Mouse (Mus musculus) limb, embryonic 14.5 days (tissue): Measurements from ENCODE around the gene Papss1. TPM values are rescaled to one million over a fixed set of nuclear protein-coding genes. Genes with fewer than 3 reads are reported as not detected.

Experiments used
- ATAC-seq: fragments of 200-750 bp; cut with Nextera tagmentation; 2 replicates; pipeline ENCODE4 v1.8.0; 2017; ENCODE audit warnings: low read depth, moderate number of reproducible peaks, moderate TSS enrichment; ENCODE audit not compliant: low FRiP score
- DNase-seq: peaks from one replicate; pipeline ENCODE4 v3.0.0-alpha.2; 2015; ENCODE audit warnings: low spot score
- H3K27ac ChIP-seq: fragments of 300-500 bp; sonication (generic); replicated peaks from 2 replicates; pipeline ENCODE4 v1.5.1; 2014; ENCODE audit warnings: low read depth, mild to moderate bottlenecking, low read length, moderate library complexity, mixed read lengths
- H3K27me3 ChIP-seq: fragments of 300-500 bp; sonication (generic); 2 replicates; pipeline ENCODE4 v1.6.1; 2014; ENCODE audit warnings: low read length, mixed read lengths; ENCODE audit not compliant: control insufficient read depth, insufficient read depth
- H3K36me3 ChIP-seq: fragments of 300-500 bp; sonication (generic); 2 replicates; pipeline ENCODE4 v1.6.1; 2014; ENCODE audit warnings: mild to moderate bottlenecking, low read length, moderate library complexity, mixed read lengths; ENCODE audit not compliant: control insufficient read depth, insufficient read depth
- H3K4me1 ChIP-seq: fragments of 300-500 bp; sonication (generic); 2 replicates; pipeline ENCODE4 v1.6.1; 2014; ENCODE audit warnings: antibody characterized with exemption, low read length, mixed read lengths; ENCODE audit not compliant: control insufficient read depth, insufficient read depth
- H3K4me2 ChIP-seq: fragments of 300-500 bp; sonication (generic); replicated peaks from 2 replicates; pipeline ENCODE4 v1.6.1; 2014; ENCODE audit warnings: low read depth, mild to moderate bottlenecking, low read length, moderate library complexity; ENCODE audit not compliant: severe bottlenecking
- H3K4me3 ChIP-seq: fragments of 300-500 bp; sonication (generic); replicated peaks from 2 replicates; pipeline ENCODE4 v1.5.1; 2014; ENCODE audit warnings: low read length
- H3K9ac ChIP-seq: fragments of 300-500 bp; sonication (generic); 2 replicates; pipeline ENCODE4 v1.6.1; 2014; ENCODE audit warnings: mild to moderate bottlenecking, low read depth, low read length, moderate library complexity; ENCODE audit not compliant: severe bottlenecking
- H3K9me3 ChIP-seq: fragments of 300-500 bp; sonication (generic); 2 replicates; pipeline ENCODE4 v1.6.1; 2016; ENCODE audit warnings: low read length; ENCODE audit not compliant: control insufficient read depth
- POLR2A ChIP-seq: fragments of 200-500 bp; IDR thresholded peaks from 2 replicates; pipeline ENCODE4 v1.8.0; 2012; ENCODE audit warnings: inconsistent platforms, mild to moderate bottlenecking, moderate library complexity, borderline replicate concordance; ENCODE audit not compliant: insufficient read depth, insufficient read length; ENCODE audit errors: extremely low read depth
- WGBS: fragments of 180-500 bp; shearing (Covaris S2); extraction: QIAGEN DNeasy Blood & Tissue Kit; methylation state at CpG from one replicate; pipeline ENCODE4 v1.1.7; 2014; 5-methylcytosine and 5-hydroxymethylcytosine counted together
- polyA plus RNA-seq, 2 experiments: library from polyadenylated mRNA; depleted of rRNA in 1 of 2; stranded (reverse) in 1 of 2; unstranded in 1 of 2; fragments of >200 nt; fragmentation: Nextera tagmentation in 1 of 2; extraction: Ambion mirVana in 1 of 2; gene quantifications; 2 replicates each; pipeline versions ENCODE4 v1.2.1 to v1.2.3; 2012 to 2014

Gene Papss1
- polyA plus RNA-seq, 2 experiments, result 117 to 135 TPM

- no peaks in the 10 kb centered on the region for H3K27me3 ChIP-seq
- H3K4me2 ChIP-seq, result no peak overlapping the region
- no peaks in the 10 kb centered on the region for H3K9me3 ChIP-seq
- no peak overlapping the region for H3K9ac ChIP-seq
- no peak overlapping the region for H3K27ac ChIP-seq
- no peak for TF ChIP-seq POLR2A
- ATAC-seq (no peak), DNase-seq (no peak)
- peaks cover 23% of the 10 kb centered on the region for H3K4me1 ChIP-seq
- H3K4me3 ChIP-seq, result no peak overlapping the region
- no peaks in the 10 kb centered on the region for H3K36me3 ChIP-seq
- whole genome bisulfite sequencing, result 83% methylated on average over 4 of the region's 4 CpGs
Observed at GRCm38 (mm10) chr3:131660629-131661028, 96.1 kb downstream of the Papss1 start.

DNA sequence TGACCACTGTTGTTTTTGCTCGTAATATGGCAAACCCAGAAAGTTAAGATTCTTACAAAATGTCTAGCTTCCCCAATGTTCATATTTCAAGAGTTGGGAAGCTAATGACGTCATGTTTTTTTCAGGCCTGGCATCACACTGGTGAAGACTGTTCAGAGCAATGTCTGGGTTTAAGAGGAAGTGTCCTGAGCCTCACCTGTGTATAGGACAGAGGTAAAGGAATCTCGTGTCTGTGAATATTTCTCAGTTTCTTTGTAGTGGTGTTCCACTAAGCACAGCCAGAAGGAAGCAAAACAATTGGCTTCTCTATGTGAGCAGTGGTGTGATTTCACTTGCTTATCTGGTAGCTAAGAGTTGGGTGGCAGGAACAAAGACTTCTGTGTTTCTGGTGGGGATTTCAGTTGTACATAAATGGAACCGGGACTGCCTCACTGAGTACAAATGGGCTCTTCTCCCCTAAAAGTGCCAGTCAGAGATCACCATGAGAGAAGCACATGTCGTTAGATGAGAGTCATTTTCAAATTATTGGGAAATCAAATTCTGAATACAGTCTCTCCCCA lies 98.1 kb downstream of the Papss1 start:
- Histone ChIP-seq H3K27me3 (no peaks in the 10 kb centered on the region), H3K4me2 (no peak overlapping the region), H3K9ac (no peak overlapping the region), H3K27ac (no peak overlapping the region), H3K36me3 (no peaks in the 10 kb centered on the region), H3K9me3 (no peaks in the 10 kb centered on the region), H3K4me1 (peaks cover 16% of the 10 kb centered on the region), H3K4me3 (no peak overlapping the region)
- DNase-seq, result no peak
- 66% methylated on average over 5 of the region's 5 CpGs for WGBS
- ATAC-seq, result no peak
- TF ChIP-seq POLR2A, result no peak

- no peak for DNase-seq
- Histone ChIP-seq H3K4me3 (no peak overlapping the region), H3K27ac (no peak overlapping the region), H3K27me3 (no peaks in the 10 kb centered on the region), H3K4me1 (no peaks in the 10 kb centered on the region), H3K9ac (no peak overlapping the region), H3K9me3 (no peaks in the 10 kb centered on the region), H3K36me3 (no peaks in the 10 kb centered on the region), H3K4me2 (no peak overlapping the region)
- WGBS, result 79% methylated on average over 1 of the region's 1 CpGs
- ATAC-seq, result no peak
- no peak for TF ChIP-seq POLR2A
Observed at GRCm38 (mm10) chr3:131669910-131670309, 105.3 kb downstream of the Papss1 start.

GRCm38 (mm10) chr3:131686106-131686505 lies 121.5 kb downstream of the Papss1 start:
- Histone ChIP-seq H3K4me2 (no peak overlapping the region), H3K36me3 (no peaks in the 10 kb centered on the region), H3K4me1 (peaks cover 5% of the 10 kb centered on the region; the same call in 1 of the 2 replicates), H3K27ac (no peak overlapping the region), H3K9ac (no peak overlapping the region), H3K27me3 (no peaks in the 10 kb centered on the region), H3K4me3 (no peak overlapping the region), H3K9me3 (0 out of 2 replicates have a peak, but pooled peaks cover 2% of the 10 kb centered on the region)
- 83% methylated on average over 12 of the region's 12 CpGs for WGBS
- ATAC-seq (no peak), DNase-seq (no peak)
- no peak for TF ChIP-seq POLR2A

DNA sequence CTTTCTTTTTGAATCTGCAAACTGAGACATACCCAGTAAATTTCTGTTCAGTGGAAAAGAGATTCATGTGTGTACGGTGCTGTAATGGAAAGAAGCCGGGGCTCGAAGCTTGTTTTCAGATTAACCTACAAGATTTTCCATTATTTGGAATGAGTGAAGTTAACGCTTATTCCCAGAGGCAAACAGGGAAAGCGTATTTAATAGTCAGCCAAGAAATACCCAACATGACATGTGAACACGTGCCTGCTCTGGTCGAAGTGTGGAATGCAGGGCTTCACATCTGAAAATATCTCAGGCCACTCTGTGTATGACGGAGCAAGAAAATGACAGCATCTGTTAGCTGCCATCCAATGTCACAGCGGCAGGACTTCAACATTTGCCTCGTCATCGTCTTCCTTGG lies 125.4 kb downstream of the Papss1 start:
- no peak; the same call in 1 of the 2 replicates for ATAC-seq
- Histone ChIP-seq H3K36me3 (no peaks in the 10 kb centered on the region), H3K4me3 (no peak overlapping the region), H3K4me1 (peaks cover 8% of the 10 kb centered on the region; the same call in 1 of the 2 replicates), H3K9ac (no peak overlapping the region), H3K9me3 (no peaks in the 10 kb centered on the region), H3K27ac (no peak overlapping the region), H3K4me2 (no peak overlapping the region), H3K27me3 (no peaks in the 10 kb centered on the region)
- TF ChIP-seq POLR2A, result no peak
- DNase-seq, result peak; percentile 18
- WGBS, result 47% methylated on average over 11 of the region's 11 CpGs

- no peaks in the 10 kb centered on the region for H3K27me3 ChIP-seq
- H3K36me3 ChIP-seq, result no peaks in the 10 kb centered on the region
- no peaks in the 10 kb centered on the region for H3K9me3 ChIP-seq
- ATAC-seq (no peak), DNase-seq (no peak)
- H3K4me2 ChIP-seq, result no peak overlapping the region
- TF ChIP-seq POLR2A, result no peak
- 84% methylated on average over 7 of the region's 7 CpGs for WGBS
- no peak overlapping the region for H3K9ac ChIP-seq
- H3K27ac ChIP-seq, result no peak overlapping the region
- H3K4me3 ChIP-seq, result no peak overlapping the region
- peaks cover 8% of the 10 kb centered on the region; the same call in 1 of the 2 replicates for H3K4me1 ChIP-seq
Observed at GRCm38 (mm10) chr3:131690543-131690942, 126.0 kb downstream of the Papss1 start.
